Mouse (Mus musculus): ENCODE measurements around the gene Lrrc74b. TPM values are rescaled to one million over a fixed set of nuclear protein-coding genes. Genes with fewer than 3 reads are reported as not detected.

Lrrc74b gene
- polyA plus RNA-seq, 1 experiment: 0.31 TPM

GRCm38 (mm10) chr16:17552837-17553236 is 8.2 kb downstream of the Lrrc74b start:
- Histone ChIP-seq H3K4me1 (ENCODE audit: control insufficient read depth, insufficient read depth, low read length) (peaks cover 13% of the 10 kb centered on the region), H3K27me3 (ENCODE audit: control insufficient read depth, insufficient read depth, low read length) (no peaks in the 10 kb centered on the region), H3K36me3 (ENCODE audit: control insufficient read depth, insufficient read depth, low read length) (no peaks in the 10 kb centered on the region), H3K4me3 (ENCODE audit: control insufficient read depth, low read depth, low read length) (no peak overlapping the region), H3K27ac (ENCODE audit: control insufficient read depth, insufficient read depth, low read depth, low read length) (no peak overlapping the region)
- TF ChIP-seq CTCF (IDR thresholded peaks at IDR 0.05; ENCODE audit: control insufficient read depth, insufficient read depth, insufficient replicate concordance, low read depth, low read length) (no peak), POLR2A (IDR thresholded peaks at IDR 0.05; ENCODE audit: control insufficient read depth, low read depth, low read length) (no peak)

GRCm38 (mm10) chr16:17542632-17543031 is 18.4 kb downstream of the Lrrc74b start:
- Histone ChIP-seq H3K4me1 (ENCODE audit: control insufficient read depth, insufficient read depth, low read length) (peaks cover 5% of the 10 kb centered on the region; the same call in 1 of the 2 replicates), H3K27me3 (ENCODE audit: control insufficient read depth, insufficient read depth, low read length) (no peaks in the 10 kb centered on the region), H3K4me3 (ENCODE audit: control insufficient read depth, low read depth, low read length) (no peak overlapping the region), H3K36me3 (ENCODE audit: control insufficient read depth, insufficient read depth, low read length) (no peaks in the 10 kb centered on the region), H3K27ac (ENCODE audit: control insufficient read depth, insufficient read depth, low read depth, low read length) (no peak overlapping the region)
- TF ChIP-seq POLR2A (IDR thresholded peaks at IDR 0.05; ENCODE audit: control insufficient read depth, low read depth, low read length): no peak
- TF ChIP-seq CTCF (IDR thresholded peaks at IDR 0.05; ENCODE audit: control insufficient read depth, insufficient read depth, insufficient replicate concordance, low read depth, low read length): no peak

- H3K27ac ChIP-seq (ENCODE audit: control insufficient read depth, insufficient read depth, low read depth, low read length): no peak overlapping the region
- H3K36me3 ChIP-seq (ENCODE audit: control insufficient read depth, insufficient read depth, low read length): no peaks in the 10 kb centered on the region
- peaks cover 5% of the 10 kb centered on the region for H3K4me1 ChIP-seq (ENCODE audit: control insufficient read depth, insufficient read depth, low read length)
- TF ChIP-seq POLR2A (IDR thresholded peaks at IDR 0.05; ENCODE audit: control insufficient read depth, low read depth, low read length): no peak
- no peak for TF ChIP-seq CTCF (IDR thresholded peaks at IDR 0.05; ENCODE audit: control insufficient read depth, insufficient read depth, insufficient replicate concordance, low read depth, low read length)
- H3K27me3 ChIP-seq (ENCODE audit: control insufficient read depth, insufficient read depth, low read length): no peaks in the 10 kb centered on the region
- no peak overlapping the region for H3K4me3 ChIP-seq (ENCODE audit: control insufficient read depth, low read depth, low read length)
Observed at GRCm38 (mm10) chr16:17536584-17536983, 24.5 kb downstream of the Lrrc74b start.

- Histone ChIP-seq H3K36me3 (ENCODE audit: control insufficient read depth, insufficient read depth, low read length) (no peaks in the 10 kb centered on the region), H3K27ac (ENCODE audit: control insufficient read depth, insufficient read depth, low read depth, low read length) (no peak overlapping the region), H3K4me3 (ENCODE audit: control insufficient read depth, low read depth, low read length) (peak overlapping the region; percentile 39), H3K4me1 (ENCODE audit: control insufficient read depth, insufficient read depth, low read length) (peaks cover 3% of the 10 kb centered on the region), H3K27me3 (ENCODE audit: control insufficient read depth, insufficient read depth, low read length) (no peaks in the 10 kb centered on the region)
- TF ChIP-seq POLR2A (IDR thresholded peaks at IDR 0.05; ENCODE audit: control insufficient read depth, low read depth, low read length) (no peak), CTCF (IDR thresholded peaks at IDR 0.05; ENCODE audit: control insufficient read depth, insufficient read depth, insufficient replicate concordance, low read depth, low read length) (no peak)
Observed at GRCm38 (mm10) chr16:17532676-17533329, 28.2 kb downstream of the Lrrc74b start.

- no peak overlapping the region for H3K27ac ChIP-seq (ENCODE audit: control insufficient read depth, insufficient read depth, low read depth, low read length)
- peak overlapping the region; percentile 39 for H3K4me3 ChIP-seq (ENCODE audit: control insufficient read depth, low read depth, low read length)
- TF ChIP-seq CTCF (IDR thresholded peaks at IDR 0.05; ENCODE audit: control insufficient read depth, insufficient read depth, insufficient replicate concordance, low read depth, low read length) (peak; percentile 27; the same call in 1 of the 2 replicates), POLR2A (IDR thresholded peaks at IDR 0.05; ENCODE audit: control insufficient read depth, low read depth, low read length) (no peak)
Observed at GRCm38 (mm10) chr16:17532271-17532670, 28.8 kb downstream of the Lrrc74b start.

GRCm38 (mm10) chr16:17530640-17531288 is 30.3 kb downstream of the Lrrc74b start, which contains the start of gene Thap7:
Gene Thap7 (minus strand): TSS chr16:17531136.
- H3K4me3 ChIP-seq (ENCODE audit: control insufficient read depth, low read depth, low read length): peak within 1 kb of the TSS; percentile 83
- peak within 1 kb of the TSS; percentile 86 for H3K27ac ChIP-seq (ENCODE audit: control insufficient read depth, insufficient read depth, low read depth, low read length)
- no peaks in the 10 kb centered on the region; the same call in 1 of the 2 replicates for H3K36me3 ChIP-seq (ENCODE audit: control insufficient read depth, insufficient read depth, low read length)
- TF ChIP-seq CTCF (IDR thresholded peaks at IDR 0.05; ENCODE audit: control insufficient read depth, insufficient read depth, insufficient replicate concordance, low read depth, low read length) (no peak), POLR2A (IDR thresholded peaks at IDR 0.05; ENCODE audit: control insufficient read depth, low read depth, low read length) (peak; percentile 83)
- no peaks in the 10 kb centered on the region for H3K27me3 ChIP-seq (ENCODE audit: control insufficient read depth, insufficient read depth, low read length)
- peaks cover 3% of the 10 kb centered on the region for H3K4me1 ChIP-seq (ENCODE audit: control insufficient read depth, insufficient read depth, low read length)

More at GRCm38 (mm10) chr16:17532271-17532670, 28.8 kb downstream of the Lrrc74b start:
- no peaks in the 10 kb centered on the region for H3K36me3 ChIP-seq (ENCODE audit: control insufficient read depth, insufficient read depth, low read length)
- H3K27me3 ChIP-seq (ENCODE audit: control insufficient read depth, insufficient read depth, low read length): no peaks in the 10 kb centered on the region
- H3K4me1 ChIP-seq (ENCODE audit: control insufficient read depth, insufficient read depth, low read length): peaks cover 3% of the 10 kb centered on the region

- H3K27ac ChIP-seq (ENCODE audit: control insufficient read depth, insufficient read depth, low read depth, low read length): peak overlapping the region; percentile 86
- TF ChIP-seq POLR2A (IDR thresholded peaks at IDR 0.05; ENCODE audit: control insufficient read depth, low read depth, low read length) (no peak), CTCF (IDR thresholded peaks at IDR 0.05; ENCODE audit: control insufficient read depth, insufficient read depth, insufficient replicate concordance, low read depth, low read length) (no peak)
- H3K36me3 ChIP-seq (ENCODE audit: control insufficient read depth, insufficient read depth, low read length): no peaks in the 10 kb centered on the region; the same call in 1 of the 2 replicates
- H3K4me3 ChIP-seq (ENCODE audit: control insufficient read depth, low read depth, low read length): peak overlapping the region; percentile 83
- H3K4me1 ChIP-seq (ENCODE audit: control insufficient read depth, insufficient read depth, low read length): peaks cover 3% of the 10 kb centered on the region
- no peaks in the 10 kb centered on the region for H3K27me3 ChIP-seq (ENCODE audit: control insufficient read depth, insufficient read depth, low read length)
Observed at GRCm38 (mm10) chr16:17529981-17530586, 31.0 kb downstream of the Lrrc74b start.
